Mouse (Mus musculus) gonadal fat pad, adult 2 months (tissue): ENCODE results near the gene Zfp960. TPM values are rescaled to one million over a fixed set of nuclear protein-coding genes. Genes with fewer than 3 reads are reported as not detected.
A peak's percentile ranks its signal among the peaks of the same experiment; 100 is the strongest.
"Not testable (repeated sequence)": the region's sequence is repeated elsewhere in the genome, so short reads cannot be mapped to it uniquely, and the experiment has no call there.

Source experiments
- DNase-seq: peaks from one replicate; pipeline ENCODE4 v3.0.0-alpha.2; 2012; ENCODE audit warnings: low read depth
- polyA plus RNA-seq: library from polyadenylated mRNA; depleted of rRNA; stranded (reverse); fragments of >200 nt; gene quantifications from 2 replicates; pipeline ENCODE4 v1.2.3, GENCODE M21; 2012; rRNA removed

Gene Zfp960
- polyA plus RNA-seq, result 0.77 and 0.97 TPM in 2 replicates

DNA sequence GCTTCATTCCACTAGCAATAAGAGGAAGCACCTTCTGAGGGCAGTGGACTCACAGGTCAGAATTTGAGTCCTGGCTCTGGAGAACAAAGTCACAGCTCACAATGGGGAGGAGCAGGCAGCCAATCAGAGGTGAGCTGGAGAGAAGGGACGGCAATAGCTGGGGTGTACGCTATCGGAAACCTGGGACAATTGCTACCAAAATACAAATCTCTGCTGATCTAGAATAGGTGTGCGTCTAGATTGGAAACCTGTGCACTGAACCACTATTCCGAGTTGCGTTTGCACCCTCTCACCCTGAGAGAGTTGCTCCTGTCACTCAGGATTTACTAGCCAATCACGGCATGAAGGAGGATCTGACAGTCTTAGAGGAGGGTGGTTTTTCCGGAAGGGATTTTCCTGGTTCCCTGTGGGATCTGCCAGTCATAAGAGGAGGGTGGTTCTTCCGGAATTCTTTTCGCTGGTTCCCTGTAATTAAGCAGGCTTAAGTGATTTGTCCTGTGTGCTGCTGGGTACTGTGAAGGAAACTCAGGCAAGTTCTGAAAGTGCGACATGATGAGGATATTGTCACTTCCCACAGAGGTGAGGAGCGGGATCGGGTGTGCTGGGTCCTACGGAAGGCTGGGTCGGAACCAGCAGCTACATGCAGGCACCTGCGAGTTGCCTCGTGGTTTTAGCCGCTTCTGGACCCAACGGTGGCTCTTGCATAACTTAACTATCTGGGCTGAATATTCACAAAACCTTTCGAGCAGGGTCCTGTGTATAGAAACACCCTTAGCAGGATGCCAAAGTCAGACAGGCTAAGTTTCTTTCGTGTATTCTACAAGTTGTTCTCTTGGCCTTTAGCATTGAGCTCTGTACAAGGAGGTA is at the start of gene Zfp960:
Gene Zfp960 (plus strand): TSS at position 486 of the 867 bp plus-strand sequence.
- peak; percentile 76 for DNase-seq

DNA sequence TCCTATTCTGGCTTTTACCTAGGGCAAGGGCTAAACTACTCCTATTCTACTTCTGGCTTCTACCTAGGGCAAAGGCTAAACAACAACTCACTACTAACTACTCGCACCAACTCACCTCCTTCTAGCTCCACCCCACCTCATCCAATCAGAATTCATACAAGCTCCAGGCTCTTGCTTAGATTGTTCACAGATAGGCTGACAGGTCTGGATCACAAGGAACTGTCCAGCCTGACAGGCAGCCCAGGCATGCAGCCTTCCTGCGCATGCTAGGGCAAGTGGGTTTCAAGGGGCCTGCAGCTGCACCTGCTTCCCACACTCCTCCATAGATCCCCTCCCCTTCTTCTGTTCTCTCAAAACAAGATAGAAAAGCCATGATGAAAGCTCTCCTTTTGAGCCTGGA is 45.8 kb upstream of the Zfp960 start:
- not testable (repeated sequence) for DNase-seq

DNA sequence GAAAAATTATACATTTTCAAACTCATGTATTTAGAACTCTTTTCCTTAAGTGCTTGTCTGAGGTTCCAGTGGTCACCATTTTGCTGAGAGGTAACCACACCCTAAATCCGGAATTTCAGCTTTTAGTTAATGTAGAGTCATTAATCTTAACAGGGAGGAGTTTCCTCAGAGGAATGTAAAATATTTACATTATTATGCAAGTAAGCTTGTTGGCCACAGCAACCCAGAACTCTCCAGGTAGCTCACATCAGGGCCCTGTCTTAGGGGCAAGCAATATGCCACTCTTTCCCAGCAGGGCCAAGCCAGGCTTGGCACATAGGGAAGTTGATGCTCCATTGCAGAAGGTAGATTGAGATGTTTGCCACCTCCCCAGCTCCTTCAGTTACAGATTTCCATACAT is 4.3 kb upstream of the Zfp960 start:
- DNase-seq, result not testable (repeated sequence)

DNA sequence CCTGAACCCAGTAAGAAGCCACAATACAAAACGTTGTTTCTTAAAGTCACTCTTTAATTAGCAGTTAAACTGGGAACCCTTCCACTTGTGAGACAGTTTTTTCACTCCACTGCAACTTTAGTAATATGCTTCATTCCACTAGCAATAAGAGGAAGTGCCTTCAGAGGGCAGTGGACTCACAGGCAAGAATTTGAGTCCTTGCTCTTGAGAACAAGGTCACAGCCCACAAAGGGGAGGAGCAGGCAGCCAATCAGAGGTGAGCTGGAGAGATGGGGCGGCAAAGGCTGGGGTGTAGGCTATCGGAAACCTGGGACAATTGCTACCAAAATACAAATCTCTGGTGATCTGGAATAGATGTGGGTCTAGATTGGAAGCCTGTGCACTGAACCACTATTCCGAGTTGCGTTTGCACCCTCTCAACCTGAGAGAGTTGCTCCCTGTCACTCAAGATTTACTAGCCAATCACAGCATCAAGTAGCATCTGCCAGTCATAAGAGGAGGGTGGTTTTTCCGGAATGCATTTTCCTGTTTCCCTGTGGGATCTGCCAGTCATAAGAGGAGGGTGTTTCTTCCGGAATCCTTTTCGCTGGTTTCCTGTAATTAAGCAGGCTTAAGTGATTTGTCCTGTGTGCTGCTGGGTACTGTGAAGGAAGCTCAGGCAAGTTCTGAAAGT is 57.1 kb downstream of the Zfp960 start, which contains the start of gene Zfp97:
Gene Zfp97 (plus strand): TSS at position 586 of the 673 bp plus-strand sequence.
- not testable (repeated sequence) for DNase-seq

Other genes with a start within 250 kb of the Zfp960 start
- gene Zfp97, start 57.3 kb downstream of the Zfp960 start, polyA plus RNA-seq, result 0.73 and 0.84 TPM in 2 replicates